In genomic region chr2:164911086-164912048, GRCm38 (mm10) we compare ENCODE assay signal across 8 mouse cellular contexts. TPM values are rescaled to one million over a fixed set of nuclear protein-coding genes. Genes with fewer than 3 reads are reported as not detected.
A peak's percentile ranks its signal among the peaks of the same experiment; 100 is the strongest.
DNase-seq lines count a peak whose midpoint lies in the region; ATAC-seq lines count a peak whose summit lies in the region.

Gene Zfp335 (minus strand): TSS chr2:164911757.

- peak within 1 kb of the TSS; percentile 99 for H3K27ac ChIP-seq in heart, embryonic 13.5 days (replicated peaks)
- H3K27ac ChIP-seq in liver, embryonic 12.5 days: peak within 1 kb of the TSS; percentile 93
- peak within 1 kb of the TSS; percentile 99 for H3K27ac ChIP-seq in stomach, embryonic 15.5 days

- peak within 1 kb of the TSS; percentile 69 for H3K4me3 ChIP-seq in heart, embryonic 13.5 days
- peak within 1 kb of the TSS; percentile 84 for H3K4me3 ChIP-seq in liver, embryonic 12.5 days
- H3K4me3 ChIP-seq in stomach, embryonic 15.5 days (replicated peaks): peak within 1 kb of the TSS; percentile 86

- ATAC-seq in erythroid progenitor cell, adult 5-6 weeks (replicated peaks; ENCODE audit: low FRiP score, poor library complexity, severe bottlenecking): peak; percentile 83
- ATAC-seq in heart, embryonic 13.5 days (ENCODE audit: extremely low read depth, insufficient number of reproducible peaks, low FRiP score, low TSS enrichment): peak; percentile 87
- peak; percentile 83 for ATAC-seq in liver, embryonic 12.5 days
- peak; percentile 85 for ATAC-seq in stomach, embryonic 15.5 days (ENCODE audit: insufficient read depth, low FRiP score, low read depth)

- H3K27me3 ChIP-seq in heart, embryonic 13.5 days (replicated peaks): no peaks in the 10 kb centered on the region
- H3K27me3 ChIP-seq in liver, embryonic 12.5 days (replicated peaks): no peaks in the 10 kb centered on the region
- no peaks in the 10 kb centered on the region for H3K27me3 ChIP-seq in stomach, embryonic 15.5 days (replicated peaks)

- WGBS in heart, embryonic 13.5 days: under 1% methylated on average over 91 of the region's 91 CpGs
- WGBS in liver, embryonic 12.5 days (ENCODE audit: insufficient replicate concordance): under 1% methylated on average over 91 of the region's 91 CpGs
- WGBS in stomach, embryonic 15.5 days: under 1% methylated on average over 91 of the region's 91 CpGs

- peaks cover 2% of the 10 kb centered on the region for H3K9me3 ChIP-seq in heart, embryonic 13.5 days
- H3K9me3 ChIP-seq in liver, embryonic 12.5 days (replicated peaks): peaks cover 4% of the 10 kb centered on the region
- H3K9me3 ChIP-seq in stomach, embryonic 15.5 days: no peaks in the 10 kb centered on the region

- H3K9ac ChIP-seq in heart, embryonic 13.5 days: peak within 1 kb of the TSS; percentile 96
- peak within 1 kb of the TSS; percentile 89 for H3K9ac ChIP-seq in liver, embryonic 12.5 days
- H3K9ac ChIP-seq in stomach, embryonic 15.5 days: peak within 1 kb of the TSS; percentile 92

- peaks cover 24% of the 10 kb centered on the region for H3K4me1 ChIP-seq in heart, embryonic 13.5 days
- H3K4me1 ChIP-seq in liver, embryonic 12.5 days: peaks cover 43% of the 10 kb centered on the region
- H3K4me1 ChIP-seq in stomach, embryonic 15.5 days: peaks cover 19% of the 10 kb centered on the region

- peak; percentile 94 for DNase-seq in CD4-positive helper T cell, adult 2 months (ENCODE audit: low read depth, low spot score)
- peak; percentile 88 for DNase-seq in brain, embryonic 18.5 days (ENCODE audit: low read depth, low spot score)
- DNase-seq in kidney, postnatal 10 days: peak; percentile 97
- peak; percentile 94 to 95 for DNase-seq in natural killer cell, adult 2 months (ENCODE audit: low spot score in 2 of 2)

- peaks cover 30% of the 10 kb centered on the region for H3K36me3 ChIP-seq in heart, embryonic 13.5 days
- peaks cover 39% of the 10 kb centered on the region for H3K36me3 ChIP-seq in liver, embryonic 12.5 days
- peaks cover 26% of the 10 kb centered on the region for H3K36me3 ChIP-seq in stomach, embryonic 15.5 days

- H3K4me2 ChIP-seq in heart, embryonic 13.5 days: peak within 1 kb of the TSS; percentile 89
- H3K4me2 ChIP-seq in liver, embryonic 12.5 days: peak within 1 kb of the TSS; percentile 89
- peak within 1 kb of the TSS; percentile 75 for H3K4me2 ChIP-seq in stomach, embryonic 15.5 days

RNA-seq across cellular contexts. Expression of gene Zfp335, which starts in this region (rescaled TPM):
- total RNA-seq in erythroid progenitor cell, adult 5-6 weeks (2015; ENCODE audit: low replicate concordance): 25.2 and 25.6 TPM in 2 replicates
- 14.9 and 16.3 TPM in 2 replicates for total RNA-seq in erythroid progenitor cell, adult 5-6 weeks (2017; ENCODE audit: low replicate concordance)
- polyA plus RNA-seq in heart, embryonic 13.5 days (2015; fragmentation: Nextera tagmentation; extraction: Ambion mirVana): 8.8 and 9.2 TPM in 2 replicates
- polyA plus RNA-seq in liver, embryonic 12.5 days (2016; fragmentation: Nextera tagmentation; extraction: Ambion mirVana): 10.5 and 11.2 TPM in 2 replicates
- polyA plus RNA-seq in stomach, embryonic 15.5 days (2015; fragmentation: Nextera tagmentation; extraction: Ambion mirVana): 10.6 and 12.1 TPM in 2 replicates

Comparison
In these comparisons a context has a peak if more than half of its experiments do, and no peak if none do; other contexts are left out.
1. Peak in every context shown above with its lines: DNase-seq, ATAC-seq, H3K4me3 ChIP-seq and H3K27ac ChIP-seq.